Mouse (Mus musculus): ENCODE measurements at regions not wholly inside any gene's neighbourhood (a gene's known extent, or its start where the extent isn't known, plus 50 kb on each side); places are given as distances from the start of the nearest gene placed in this dataset.

- TF ChIP-seq GATA1 (IDR thresholded peaks at IDR 0.05; ENCODE audit: borderline replicate concordance, low read length) (no peak), FLI1 (IDR thresholded peaks at IDR 0.05; ENCODE audit: low read length) (no peak)
These were observed 145.3 kb upstream of the Rap1b start for GRCm38 (mm10) chr10:117991176-117991575.
